Mouse (Mus musculus) CD8-positive naive resting alpha-beta T cell, adult 2 months (primary cell): ENCODE results near the gene Fam78a.

Experiments
- DNase-seq, 2 experiments: peaks; one replicate each; pipeline ENCODE4 v3.0.0; 2022; ENCODE audit warnings: low read depth in 2 of 2, low spot score in 2 of 2

Gene Fam78a

GRCm38 (mm10) chr2:32084111-32084871 lies at the start of gene Fam78a:
Gene Fam78a (minus strand): TSS chr2:32084857.
- DNase-seq = no peak

DNA sequence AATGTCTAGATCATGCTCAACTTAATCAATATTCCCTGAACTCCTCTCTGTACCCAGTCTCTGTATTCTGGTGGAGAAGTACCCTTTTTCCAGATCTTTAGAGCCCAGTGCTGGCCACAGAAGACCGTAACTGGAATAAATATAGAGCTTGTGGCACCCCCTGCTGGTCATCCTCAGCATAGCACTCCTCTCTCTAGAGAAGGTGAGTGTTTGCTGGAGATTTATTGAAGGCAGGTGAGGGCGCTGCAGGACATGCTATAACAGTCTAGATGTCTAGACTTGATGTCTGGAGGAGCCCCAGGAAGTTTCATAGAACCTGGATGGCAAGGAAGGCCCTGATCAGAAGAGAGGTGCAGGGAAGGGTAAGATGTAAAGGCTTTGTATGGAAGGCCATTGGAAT lies 49.4 kb upstream of the Fam78a start:
- DNase-seq = peak; percentile 90 to 95

GRCm38 (mm10) chr2:32132567-32132992 lies 47.9 kb upstream of the Fam78a start:
- no peak for DNase-seq

DNA sequence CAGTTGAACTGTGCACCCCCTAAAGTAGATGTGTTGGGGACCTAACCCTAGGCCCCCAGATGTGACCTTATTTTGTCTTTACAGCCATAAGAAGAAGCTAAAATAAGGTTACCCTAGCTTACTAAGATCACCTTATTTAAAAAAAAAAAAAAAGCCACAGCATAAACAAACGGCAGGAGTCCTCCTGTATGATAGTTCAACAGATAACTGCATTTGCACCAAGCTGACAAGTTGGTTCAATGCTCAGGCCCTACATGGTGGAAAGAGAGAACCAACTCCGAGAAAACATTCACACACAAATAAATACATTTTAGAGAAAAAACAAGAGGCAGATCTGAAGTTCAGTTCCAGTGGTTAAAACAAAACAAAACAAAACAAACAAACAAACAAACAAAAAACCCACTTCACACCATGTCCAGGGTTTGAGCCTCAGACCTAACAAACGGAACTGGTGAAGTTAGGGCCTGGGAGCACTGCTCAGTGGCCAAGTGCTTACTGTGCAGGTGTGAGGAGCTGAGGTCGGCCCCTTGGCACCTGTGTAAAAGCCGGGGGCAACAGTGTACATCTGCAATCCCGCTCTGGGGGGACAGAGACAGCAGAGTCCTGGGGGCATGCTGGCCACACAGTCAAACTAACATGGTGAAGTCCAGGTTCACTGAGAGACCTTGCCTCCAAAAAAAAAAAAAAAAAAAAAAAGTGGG lies 47.4 kb upstream of the Fam78a start:
- DNase-seq = no peak

DNA sequence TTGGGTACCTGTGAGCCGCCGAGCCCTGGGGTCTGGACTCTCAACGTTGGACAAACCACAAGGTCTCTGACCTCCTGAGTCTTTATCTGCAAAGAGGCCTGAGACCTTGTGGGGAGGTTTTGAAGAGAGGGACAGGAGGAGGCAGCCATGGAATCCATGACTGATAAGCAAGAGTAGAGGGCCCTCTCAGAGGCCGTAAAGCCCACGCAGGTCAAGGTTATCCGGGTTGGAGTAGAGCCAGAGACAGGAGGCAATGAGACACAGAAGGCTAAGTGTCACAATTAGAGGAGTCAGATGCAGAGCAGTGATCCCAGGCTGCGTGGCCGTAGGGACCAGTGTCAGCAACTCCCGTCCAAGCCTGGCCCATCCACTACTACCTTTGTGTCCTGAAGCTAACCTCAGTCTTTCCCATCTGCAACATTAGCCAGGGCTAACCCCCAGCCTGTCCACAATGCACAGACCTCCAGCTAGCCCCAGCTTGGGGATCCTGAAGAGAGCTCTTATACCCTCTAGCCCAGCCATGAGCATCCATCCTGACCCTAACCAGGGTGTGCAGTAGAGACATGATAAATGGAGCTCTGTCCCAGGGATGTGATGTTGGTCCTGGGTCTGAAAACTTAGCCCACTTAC lies 46.7 kb upstream of the Fam78a start:
- no peak for DNase-seq

DNA sequence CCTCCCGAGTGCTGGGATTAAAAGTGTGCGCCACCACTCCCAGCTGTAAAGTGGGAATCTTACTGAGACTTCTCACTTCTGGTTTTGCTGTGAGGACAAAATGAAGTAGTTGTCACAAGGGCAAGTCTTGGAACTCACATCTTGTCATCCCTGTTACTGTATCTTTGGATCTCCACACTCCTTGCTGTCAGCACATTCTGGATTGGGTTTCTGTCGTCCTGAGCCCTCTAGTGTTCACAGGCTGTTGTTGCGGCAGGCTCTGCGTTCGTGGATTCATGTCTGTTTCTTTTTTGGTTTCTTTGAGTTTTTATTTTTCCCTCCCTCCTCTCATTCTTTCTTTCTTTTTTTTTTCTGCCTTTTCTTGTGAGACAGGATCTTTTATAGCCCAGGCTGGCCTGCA lies 45.8 kb upstream of the Fam78a start:
- peak; percentile 36 to 64 for DNase-seq

GRCm38 (mm10) chr2:32129383-32130074 lies 44.9 kb upstream of the Fam78a start:
- DNase-seq = no peak

- no peak for DNase-seq
Observed at GRCm38 (mm10) chr2:32128536-32128841, 43.8 kb upstream of the Fam78a start.

DNA sequence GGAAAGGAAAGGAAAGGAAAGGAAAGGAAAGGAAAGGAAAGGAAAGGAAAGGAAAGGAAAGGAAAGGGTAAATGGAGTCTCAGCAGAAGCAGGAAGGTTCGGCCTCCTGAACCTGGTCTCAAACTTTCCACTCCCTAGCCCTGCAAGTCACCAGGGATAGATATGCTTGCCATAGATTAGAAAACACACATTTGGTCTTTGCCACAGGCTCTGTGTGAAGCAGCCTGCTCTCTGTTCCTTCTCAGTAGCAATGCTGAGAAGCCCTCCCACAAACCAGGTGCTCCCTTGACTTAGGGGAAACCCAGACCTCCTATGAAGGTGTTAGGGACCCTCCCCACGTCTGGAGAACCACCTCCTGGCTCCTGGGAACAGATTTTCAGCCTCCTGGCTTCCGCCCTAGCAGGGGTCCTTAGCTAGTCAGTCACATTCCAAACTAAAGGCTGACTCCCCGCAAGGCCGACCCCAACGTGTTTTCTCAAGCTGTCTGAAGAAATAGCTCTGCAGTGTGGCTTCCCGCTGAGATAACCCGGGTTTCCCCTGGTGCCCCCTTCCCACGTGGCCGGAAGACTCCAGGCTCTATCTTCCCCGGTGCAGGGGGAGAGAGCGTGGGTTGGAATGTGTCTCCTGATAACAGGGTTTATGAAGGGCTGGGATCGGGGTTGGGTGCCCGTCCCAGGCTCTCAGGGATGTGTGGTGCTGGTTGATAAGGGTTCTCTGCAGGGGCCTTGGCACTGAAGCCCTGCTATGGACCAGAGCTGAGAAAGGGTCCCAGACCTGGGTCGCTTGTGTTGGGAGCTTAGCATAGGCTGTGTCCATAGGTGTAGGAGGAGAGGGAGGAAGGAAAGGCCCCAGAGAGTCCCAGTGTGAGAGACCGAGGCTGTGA lies 43.2 kb upstream of the Fam78a start:
- no peak for DNase-seq

DNA sequence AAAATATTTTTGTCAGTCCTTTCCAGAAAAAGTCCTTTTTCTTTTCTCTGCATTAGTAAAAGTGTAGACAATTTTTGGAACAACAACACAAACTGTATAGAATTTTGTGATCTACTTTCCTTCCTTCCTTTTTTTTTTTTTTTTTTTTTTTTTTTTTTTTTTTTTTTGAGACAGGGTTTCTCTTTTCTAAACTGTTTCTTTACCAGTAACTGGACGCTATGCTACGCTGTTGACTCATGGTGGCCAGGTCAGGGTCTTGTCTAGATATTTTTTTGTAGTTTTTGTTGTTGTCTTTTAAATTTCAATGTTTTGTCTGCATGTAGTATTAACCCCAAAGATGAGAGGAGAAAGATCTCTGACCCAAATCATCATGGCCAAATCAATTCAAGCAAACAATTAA lies 37.1 kb upstream of the Fam78a start:
- DNase-seq = no peak

GRCm38 (mm10) chr2:32121150-32121549 lies 36.5 kb upstream of the Fam78a start:
- peak; percentile 29 to 50 for DNase-seq

DNA sequence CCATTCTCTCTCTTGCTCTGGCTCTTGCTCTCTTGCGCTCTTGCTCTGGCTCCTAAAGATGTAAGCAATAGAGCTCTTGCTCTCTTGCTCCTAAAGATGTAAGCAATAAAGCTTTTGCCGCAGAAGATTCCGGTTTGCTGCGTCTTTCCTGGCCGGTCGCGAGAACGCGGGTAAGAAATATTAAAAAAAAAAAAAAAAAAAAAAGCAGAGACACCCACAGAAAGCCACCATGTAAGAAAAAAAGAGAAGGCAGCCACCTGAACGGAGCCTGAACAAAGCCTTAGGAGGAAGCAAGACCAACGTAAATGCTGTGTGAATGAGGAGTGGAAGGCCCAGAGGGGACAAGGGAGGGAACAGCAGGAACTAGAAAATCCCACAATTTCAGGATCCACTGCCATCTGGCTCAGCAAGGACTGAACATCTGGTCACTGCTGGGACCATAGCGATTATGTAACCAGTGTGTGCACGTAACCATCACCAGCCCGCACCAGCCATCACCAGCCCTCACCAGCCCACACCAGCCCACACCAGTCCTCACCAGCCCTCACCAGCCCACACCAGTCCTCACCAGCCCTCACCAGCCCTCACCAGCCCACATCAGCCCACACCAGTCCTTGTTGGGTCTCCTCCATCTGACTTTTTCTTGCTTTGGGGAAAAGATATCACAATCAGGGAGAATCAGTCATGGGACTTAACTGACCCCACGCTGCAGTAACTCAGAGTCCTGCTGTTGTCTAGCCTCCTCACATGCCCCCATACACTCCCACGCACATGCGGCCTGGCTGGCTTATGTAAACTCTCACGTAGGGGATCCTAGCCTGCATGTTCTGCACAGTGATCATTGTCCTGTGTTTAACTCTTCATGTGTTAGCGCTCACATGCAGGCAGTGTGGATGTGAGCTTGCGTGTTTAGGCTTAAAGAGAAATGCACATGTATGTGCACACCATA lies 35.4 kb upstream of the Fam78a start:
- no peak for DNase-seq

DNA sequence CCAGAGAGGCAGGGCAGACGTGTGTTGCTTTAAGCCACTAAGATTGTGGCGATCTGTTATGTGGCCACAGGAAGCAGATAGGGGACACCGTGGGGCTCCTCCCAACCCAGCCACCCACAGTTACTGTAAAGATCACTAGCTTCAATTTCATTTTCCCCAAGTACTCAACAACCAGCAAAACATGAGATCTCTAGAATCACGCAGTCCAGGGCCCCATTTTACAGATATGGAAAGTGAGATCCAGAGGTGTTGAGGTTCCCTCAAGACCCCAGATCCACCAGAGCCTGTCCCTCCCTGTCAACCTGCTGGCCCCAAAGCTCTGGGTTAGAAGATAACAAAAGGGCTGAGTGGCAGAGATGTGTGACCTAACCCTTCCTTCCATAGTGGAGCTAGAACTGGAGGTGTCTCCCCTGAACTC lies 31.2 kb upstream of the Fam78a start:
- DNase-seq = no peak

- no peak for DNase-seq
Observed at GRCm38 (mm10) chr2:32112548-32112947, 27.9 kb upstream of the Fam78a start.

GRCm38 (mm10) chr2:32111268-32111667 lies 26.6 kb upstream of the Fam78a start:
- no peak for DNase-seq

- no peak for DNase-seq
Observed at GRCm38 (mm10) chr2:32105930-32106329, 21.3 kb upstream of the Fam78a start.

DNA sequence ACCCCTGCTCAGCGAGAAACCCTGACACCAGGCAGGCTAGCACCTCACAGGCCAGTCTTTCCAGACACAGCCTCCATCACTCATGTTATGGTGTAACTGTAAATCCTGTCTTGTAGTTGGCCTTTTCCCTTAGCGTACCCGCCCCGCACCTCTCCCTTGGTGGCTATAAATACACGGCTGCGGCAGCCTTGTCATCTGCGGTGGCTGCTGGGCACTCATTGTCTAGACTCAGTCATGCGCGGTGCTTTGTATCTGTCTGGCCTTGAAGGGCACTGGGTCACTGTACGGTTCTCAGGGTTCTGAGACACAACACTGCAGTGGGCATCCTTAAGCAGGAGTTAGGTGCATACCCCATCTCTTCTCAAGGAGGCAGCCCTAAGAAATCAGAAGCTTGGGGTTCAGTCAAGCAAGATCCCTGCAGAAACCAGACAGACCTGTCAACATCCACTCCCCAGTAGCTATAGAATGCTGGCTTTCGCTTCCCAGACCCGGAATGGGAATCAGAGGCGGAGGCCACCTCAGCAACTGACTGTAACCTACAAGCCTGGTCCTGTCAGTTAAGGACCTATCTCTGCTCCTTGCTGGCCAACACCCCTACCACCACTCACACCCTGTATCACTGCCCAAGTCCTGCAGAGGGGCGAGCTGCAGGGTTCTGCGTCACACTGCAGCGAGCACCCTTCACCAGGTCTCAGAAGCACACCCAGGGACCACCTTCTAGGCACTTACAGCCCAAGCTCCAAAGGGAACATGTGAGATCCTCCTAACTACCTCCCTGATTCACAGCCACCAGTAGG lies 20.7 kb upstream of the Fam78a start:
- DNase-seq = no peak

GRCm38 (mm10) chr2:32104122-32104521 lies 19.5 kb upstream of the Fam78a start:
- no peak for DNase-seq

GRCm38 (mm10) chr2:32103557-32103956 lies 18.9 kb upstream of the Fam78a start:
- no peak for DNase-seq
